Mouse (Mus musculus) kidney, embryonic 15.5 days (tissue): Measurements from ENCODE around the gene Klrb1a. TPM values are rescaled to one million over a fixed set of nuclear protein-coding genes. Genes with fewer than 3 reads are reported as not detected.
A peak's percentile ranks its signal among the peaks of the same experiment; 100 is the strongest.
"Not testable (repeated sequence)": the region's sequence is repeated elsewhere in the genome, so short reads cannot be mapped to it uniquely, and the experiment has no call there.

Experiments
- ATAC-seq: fragments of 200-750 bp; cut with Nextera tagmentation; replicated peaks from 2 replicates; pipeline ENCODE4 v1.8.0; 2017; ENCODE audit warnings: moderate TSS enrichment; ENCODE audit not compliant: low FRiP score
- H3K27ac ChIP-seq: fragments of 300-500 bp; sonication (generic); 2 replicates; pipeline ENCODE4 v1.5.1; 2015; ENCODE audit warnings: mild to moderate bottlenecking, inconsistent platforms
- H3K27me3 ChIP-seq: fragments of 300-500 bp; sonication (generic); 2 replicates; pipeline ENCODE4 v1.6.1; 2015; ENCODE audit warnings: inconsistent platforms
- H3K36me3 ChIP-seq: fragments of 300-500 bp; sonication (generic); 2 replicates; pipeline ENCODE4 v1.6.1; 2015; ENCODE audit warnings: inconsistent platforms
- H3K4me1 ChIP-seq: fragments of 300-500 bp; sonication (generic); 2 replicates; pipeline ENCODE4 v1.6.1; 2015; ENCODE audit warnings: inconsistent platforms
- H3K4me2 ChIP-seq: fragments of 300-500 bp; sonication (generic); 2 replicates; pipeline ENCODE4 v1.6.1; 2015; ENCODE audit warnings: moderate library complexity, mild to moderate bottlenecking, inconsistent platforms
- H3K4me3 ChIP-seq: fragments of 300-500 bp; sonication (generic); replicated peaks from 2 replicates; pipeline ENCODE4 v1.5.1; 2015; ENCODE audit warnings: mild to moderate bottlenecking, inconsistent platforms
- H3K9ac ChIP-seq: fragments of 300-500 bp; sonication (generic); 2 replicates; pipeline ENCODE4 v1.6.1; 2015; ENCODE audit warnings: mild to moderate bottlenecking, inconsistent platforms
- H3K9me3 ChIP-seq: fragments of 300-500 bp; sonication (generic); replicated peaks from 2 replicates; pipeline ENCODE4 v1.6.1; 2016; ENCODE audit warnings: inconsistent platforms
- WGBS: fragments of 180-500 bp; shearing (Covaris S2); methylation state at CpG from one replicate; pipeline ENCODE4 v1.1.7; 2015; ENCODE audit warnings: mixed read lengths; 5-methylcytosine and 5-hydroxymethylcytosine counted together
- polyA plus RNA-seq: library from polyadenylated mRNA; unstranded; fragments of >200 nt; fragmentation: Nextera tagmentation; extraction: Ambion mirVana; gene quantifications from 2 replicates; pipeline ENCODE4 v1.2.1, GENCODE M21; 2015

Klrb1a gene
- polyA plus RNA-seq, 1 experiment from 2014 or later: not detected

- not testable (repeated sequence) for H3K4me3 ChIP-seq, H3K27ac ChIP-seq, H3K9ac ChIP-seq, H3K9me3 ChIP-seq, H3K4me2 ChIP-seq, ATAC-seq, H3K4me1 ChIP-seq, H3K36me3 ChIP-seq, H3K27me3 ChIP-seq
- 68% methylated on average over 15 of the region's 15 CpGs for WGBS
These were observed 7.9 kb upstream of the Klrb1a start for GRCm38 (mm10) chr6:128630912-128631905.

GRCm38 (mm10) chr6:128629771-128630739 is 6.7 kb upstream of the Klrb1a start:
- not testable (repeated sequence) for H3K4me1 ChIP-seq, H3K36me3 ChIP-seq, H3K4me2 ChIP-seq, H3K4me3 ChIP-seq, H3K27me3 ChIP-seq, H3K9ac ChIP-seq, H3K27ac ChIP-seq, H3K9me3 ChIP-seq
- WGBS: 59% methylated on average over 13 of the region's 13 CpGs
- ATAC-seq: peak; percentile 90

DNA sequence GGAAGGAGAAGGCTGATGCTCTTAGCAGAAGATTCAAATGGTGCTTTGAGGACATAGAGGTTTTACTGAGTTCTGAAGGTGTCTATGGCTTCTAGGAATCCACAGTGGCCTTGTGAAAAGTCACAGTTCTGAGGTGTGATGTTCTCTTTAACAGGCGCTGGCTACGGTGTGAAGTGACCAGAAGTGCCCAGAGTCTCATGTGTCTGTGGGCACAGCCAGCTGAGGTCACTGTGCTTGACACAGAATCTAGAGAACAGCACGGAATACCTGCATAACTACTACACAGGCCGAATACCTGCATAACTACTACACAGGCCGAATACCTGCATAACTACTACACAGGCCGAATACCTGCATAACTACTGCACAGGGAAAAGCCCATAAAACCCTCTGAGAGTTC is 1.9 kb upstream of the Klrb1a start:
- not testable (repeated sequence) for H3K4me1 ChIP-seq, H3K27ac ChIP-seq, H3K4me3 ChIP-seq, H3K27me3 ChIP-seq, H3K4me2 ChIP-seq, H3K36me3 ChIP-seq, ATAC-seq, H3K9me3 ChIP-seq, H3K9ac ChIP-seq
- 83% methylated on average over 6 of the region's 6 CpGs for WGBS

- no peak overlapping the region for H3K4me2 ChIP-seq
- H3K27me3 ChIP-seq: no peaks in the 10 kb centered on the region
- no peaks in the 10 kb centered on the region for H3K9me3 ChIP-seq
- no peak overlapping the region for H3K27ac ChIP-seq
- no peak overlapping the region for H3K4me3 ChIP-seq
- WGBS: 74% methylated on average over 4 of the region's 4 CpGs
- no peak overlapping the region for H3K9ac ChIP-seq
- no peaks in the 10 kb centered on the region for H3K36me3 ChIP-seq
- ATAC-seq: no peak
- no peaks in the 10 kb centered on the region for H3K4me1 ChIP-seq
These were observed 1.1 kb upstream of the Klrb1a start for GRCm38 (mm10) chr6:128624425-128624824.

DNA sequence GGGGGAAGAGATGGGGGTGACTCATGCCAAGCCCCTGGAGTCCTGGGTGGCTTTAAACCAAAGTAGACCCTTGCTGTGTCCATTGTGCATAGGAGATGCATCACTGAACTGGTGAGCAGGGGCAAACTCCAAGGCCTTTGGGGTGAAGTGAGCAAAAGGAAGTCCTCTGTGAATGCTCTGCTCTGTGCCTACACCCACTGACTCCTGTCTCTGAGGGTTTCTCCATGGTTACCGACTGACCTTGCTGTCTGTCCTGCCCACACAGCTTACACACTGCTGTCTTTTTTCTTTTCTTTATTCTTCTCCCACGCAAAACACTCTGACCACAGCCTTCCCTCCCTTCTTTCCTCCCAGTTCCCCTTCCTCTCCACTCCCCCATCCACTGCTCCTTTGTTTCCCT is 600 bp downstream of the Klrb1a start:
- no peak overlapping the region for H3K27ac ChIP-seq
- H3K9ac ChIP-seq: no peak overlapping the region
- H3K27me3 ChIP-seq: no peaks in the 10 kb centered on the region
- no peaks in the 10 kb centered on the region for H3K36me3 ChIP-seq
- 51% methylated on average over 2 of the region's 2 CpGs for WGBS
- no peaks in the 10 kb centered on the region for H3K4me1 ChIP-seq
- H3K4me3 ChIP-seq: no peak overlapping the region
- no peaks in the 10 kb centered on the region for H3K9me3 ChIP-seq
- no peak for ATAC-seq
- H3K4me2 ChIP-seq: no peak overlapping the region

- Histone ChIP-seq H3K9me3 (no peaks in the 10 kb centered on the region), H3K4me1 (peaks cover 6% of the 10 kb centered on the region; the same call in 1 of the 2 replicates), H3K36me3 (no peaks in the 10 kb centered on the region), H3K4me2 (no peak overlapping the region), H3K27me3 (no peaks in the 10 kb centered on the region), H3K27ac (no peak overlapping the region), H3K9ac (no peak overlapping the region), H3K4me3 (no peak overlapping the region)
- 44% methylated on average over 9 of the region's 9 CpGs for WGBS
- ATAC-seq: 0 out of 2 replicates have a peak, but pooled peaks have one; percentile 29
These were observed 17.0 kb downstream of the Klrb1a start for GRCm38 (mm10) chr6:128606350-128606749.

GRCm38 (mm10) chr6:128604512-128604911 is 18.8 kb downstream of the Klrb1a start:
- no peak overlapping the region for H3K9ac ChIP-seq
- H3K4me1 ChIP-seq: peaks cover 6% of the 10 kb centered on the region; the same call in 1 of the 2 replicates
- H3K36me3 ChIP-seq: no peaks in the 10 kb centered on the region
- no peak overlapping the region for H3K4me2 ChIP-seq
- ATAC-seq: no peak
- no peaks in the 10 kb centered on the region for H3K9me3 ChIP-seq
- H3K27ac ChIP-seq: no peak overlapping the region
- H3K27me3 ChIP-seq: no peaks in the 10 kb centered on the region
- no peak overlapping the region for H3K4me3 ChIP-seq
- 39% methylated on average over 5 of the region's 5 CpGs for WGBS

DNA sequence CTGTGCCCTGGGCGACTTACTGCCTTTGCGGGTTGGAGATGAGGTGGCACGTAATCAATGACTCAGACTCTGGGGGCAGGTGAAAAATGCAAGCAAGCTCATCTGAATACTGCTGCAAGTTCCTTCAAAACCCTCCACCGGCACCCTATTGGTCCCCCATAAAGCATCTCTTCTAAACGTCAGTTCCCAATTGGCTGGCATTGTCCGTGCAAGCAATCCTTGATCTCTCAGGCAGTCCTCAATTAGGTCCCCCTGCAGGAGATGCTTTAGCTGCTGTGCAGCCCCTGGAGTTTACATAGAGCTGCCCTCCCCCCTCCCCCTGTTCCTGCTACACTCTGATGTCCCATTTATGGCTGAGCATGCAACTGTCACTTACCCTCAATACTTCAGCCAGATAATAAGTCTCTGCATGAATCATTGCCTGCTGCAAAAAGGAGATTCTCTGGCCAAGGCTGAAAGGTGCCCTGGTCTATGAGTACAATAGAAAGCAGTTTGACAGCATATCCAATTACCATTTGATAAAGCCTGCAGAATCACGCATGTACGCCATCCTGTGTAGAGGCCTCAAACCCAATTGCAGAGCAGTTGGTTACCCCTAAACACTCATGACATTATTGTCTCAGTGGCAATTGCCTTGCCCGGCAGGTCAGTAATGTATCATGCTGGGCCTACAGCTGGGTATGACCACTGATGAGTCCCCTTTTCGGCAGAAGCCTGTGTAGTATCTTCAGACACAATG is 20.7 kb downstream of the Klrb1a start:
- no peak overlapping the region for H3K27ac ChIP-seq
- H3K4me2 ChIP-seq: no peak overlapping the region
- no peak overlapping the region for H3K9ac ChIP-seq
- no peak for ATAC-seq
- 65% methylated on average over 10 of the region's 10 CpGs for WGBS
- peaks cover 6% of the 10 kb centered on the region; the same call in 1 of the 2 replicates for H3K4me1 ChIP-seq
- H3K27me3 ChIP-seq: no peaks in the 10 kb centered on the region
- no peak overlapping the region for H3K4me3 ChIP-seq
- no peaks in the 10 kb centered on the region for H3K9me3 ChIP-seq
- no peaks in the 10 kb centered on the region for H3K36me3 ChIP-seq

- H3K9ac ChIP-seq: no peak overlapping the region
- ATAC-seq: no peak
- H3K4me3 ChIP-seq: no peak overlapping the region
- H3K27ac ChIP-seq: no peak overlapping the region
- H3K4me1 ChIP-seq: peaks cover 10% of the 10 kb centered on the region; the same call in 1 of the 2 replicates
- H3K4me2 ChIP-seq: no peak overlapping the region
- 46% methylated on average over 3 of the region's 3 CpGs for WGBS
- no peaks in the 10 kb centered on the region for H3K27me3 ChIP-seq
- no peaks in the 10 kb centered on the region for H3K36me3 ChIP-seq
- H3K9me3 ChIP-seq: no peaks in the 10 kb centered on the region
These were observed 21.3 kb downstream of the Klrb1a start for GRCm38 (mm10) chr6:128602026-128602425.

GRCm38 (mm10) chr6:128599555-128599954 is 23.8 kb downstream of the Klrb1a start:
- no peaks in the 10 kb centered on the region for H3K9me3 ChIP-seq
- ATAC-seq: no peak
- no peak overlapping the region for H3K9ac ChIP-seq
- no peak overlapping the region for H3K27ac ChIP-seq
- no peaks in the 10 kb centered on the region for H3K36me3 ChIP-seq
- H3K4me1 ChIP-seq: peaks cover 18% of the 10 kb centered on the region
- H3K4me2 ChIP-seq: no peak overlapping the region
- 67% methylated on average over 4 of the region's 4 CpGs for WGBS
- H3K4me3 ChIP-seq: no peak overlapping the region
- H3K27me3 ChIP-seq: no peaks in the 10 kb centered on the region

- H3K9me3 ChIP-seq: no peaks in the 10 kb centered on the region
- H3K9ac ChIP-seq: no peak overlapping the region
- H3K4me1 ChIP-seq: peaks cover 18% of the 10 kb centered on the region
- H3K36me3 ChIP-seq: no peaks in the 10 kb centered on the region
- no peaks in the 10 kb centered on the region for H3K27me3 ChIP-seq
- H3K4me3 ChIP-seq: no peak overlapping the region
- ATAC-seq: no peak
- 36% methylated on average over 2 of the region's 2 CpGs for WGBS
- H3K4me2 ChIP-seq: no peak overlapping the region
- no peak overlapping the region for H3K27ac ChIP-seq
These were observed 24.9 kb downstream of the Klrb1a start for GRCm38 (mm10) chr6:128598256-128599047.
